Mouse (Mus musculus) splenic B cell, adult 2 months (primary cell): Measurements from ENCODE around the gene Gpr82.

Source experiments
- DNase-seq: peaks from one replicate; pipeline ENCODE4 v3.0.0-alpha.2; 2011; ENCODE audit warnings: low read depth, low spot score
- H3K27me3 ChIP-seq: 2 replicates; pipeline ENCODE4 v1.6.1; 2012; ENCODE audit warnings: mild to moderate bottlenecking, low read length, moderate library complexity, mixed read lengths; ENCODE audit not compliant: control insufficient read depth, poor library complexity, insufficient read depth, severe bottlenecking
- H3K36me3 ChIP-seq: 2 replicates; pipeline ENCODE4 v1.6.1; 2012; ENCODE audit warnings: mild to moderate bottlenecking, low read length, moderate library complexity, mixed read lengths; ENCODE audit not compliant: control insufficient read depth, poor library complexity, insufficient read depth, severe bottlenecking

Gene Gpr82

DNA sequence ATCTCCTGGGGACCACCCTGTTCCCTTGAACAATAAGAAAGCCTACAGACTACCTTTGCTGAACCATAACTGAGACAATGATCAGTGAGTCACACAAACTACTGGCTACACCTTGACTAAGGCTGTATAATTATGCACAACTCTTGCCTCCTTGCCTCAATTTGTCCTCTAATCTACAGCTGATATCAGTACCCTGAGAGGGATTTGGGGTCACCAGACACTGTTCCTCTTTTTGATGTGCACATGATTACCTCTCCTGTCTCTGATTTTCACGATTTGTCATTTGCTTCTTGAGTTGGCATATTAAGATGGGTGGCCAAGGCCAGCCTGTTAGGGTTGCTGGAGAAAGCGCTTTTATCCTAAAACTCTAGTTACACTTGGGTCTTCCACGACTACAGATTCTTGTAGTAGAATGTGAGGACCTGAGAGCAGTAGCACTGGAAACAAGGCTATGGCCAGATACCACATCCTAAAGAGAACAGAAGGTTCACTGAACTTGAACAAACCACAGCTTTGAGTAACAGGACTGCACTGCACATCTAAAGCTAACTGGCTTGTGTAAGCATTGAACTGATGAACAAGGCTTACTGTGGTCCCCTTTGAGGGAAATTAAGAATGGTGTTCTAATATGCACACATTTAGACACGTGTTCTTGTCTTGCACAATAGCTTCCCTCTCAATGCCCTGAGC, 1.8 kb upstream of the Gpr82 start:
- H3K27me3 ChIP-seq: no peaks in the 10 kb centered on the region
- DNase-seq: peak; percentile 61
- no peaks in the 10 kb centered on the region for H3K36me3 ChIP-seq

DNA sequence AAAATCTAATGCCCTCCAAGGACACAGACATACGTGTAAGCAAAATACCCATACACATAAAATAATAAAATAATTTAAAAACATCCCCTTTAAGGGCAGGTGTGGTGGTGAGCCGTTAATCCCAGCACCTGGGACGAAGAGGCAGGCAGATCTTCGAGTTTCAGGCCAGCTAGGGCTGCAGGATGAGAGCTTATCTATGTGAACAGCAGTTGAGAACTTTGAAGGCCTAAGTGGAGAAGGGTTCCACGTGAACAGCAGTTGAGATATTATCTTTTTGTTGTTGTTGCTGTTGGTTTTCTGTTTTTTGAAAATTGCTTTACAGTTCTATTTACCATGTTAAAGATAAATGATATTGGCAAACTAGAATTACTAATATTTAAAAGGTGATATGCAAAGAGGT, 7.7 kb downstream of the Gpr82 start:
- Histone ChIP-seq H3K27me3 (no peaks in the 10 kb centered on the region), H3K36me3 (no peaks in the 10 kb centered on the region)
- DNase-seq: no peak

DNA sequence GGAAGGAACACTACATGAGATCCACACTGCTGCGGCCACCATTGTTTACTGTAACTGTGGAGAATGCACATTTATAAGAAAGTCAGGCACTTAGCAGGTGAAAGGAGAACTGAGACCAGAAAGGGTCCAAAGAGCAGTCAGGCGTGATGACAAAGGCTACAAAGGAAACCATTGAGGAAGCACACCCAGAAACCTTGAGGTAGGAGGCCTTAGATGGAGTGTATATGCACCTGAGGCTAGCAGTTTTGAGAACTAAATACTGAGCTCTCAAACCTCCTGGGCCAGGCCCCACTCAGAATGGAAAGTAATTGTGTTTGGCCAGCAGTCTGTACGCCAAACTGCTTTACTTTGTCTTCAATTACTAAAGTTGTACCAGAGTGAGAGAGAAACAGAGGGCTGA, 9.2 kb downstream of the Gpr82 start:
- DNase-seq: peak; percentile 82
- no peaks in the 10 kb centered on the region for H3K36me3 ChIP-seq
- no peaks in the 10 kb centered on the region for H3K27me3 ChIP-seq

DNA sequence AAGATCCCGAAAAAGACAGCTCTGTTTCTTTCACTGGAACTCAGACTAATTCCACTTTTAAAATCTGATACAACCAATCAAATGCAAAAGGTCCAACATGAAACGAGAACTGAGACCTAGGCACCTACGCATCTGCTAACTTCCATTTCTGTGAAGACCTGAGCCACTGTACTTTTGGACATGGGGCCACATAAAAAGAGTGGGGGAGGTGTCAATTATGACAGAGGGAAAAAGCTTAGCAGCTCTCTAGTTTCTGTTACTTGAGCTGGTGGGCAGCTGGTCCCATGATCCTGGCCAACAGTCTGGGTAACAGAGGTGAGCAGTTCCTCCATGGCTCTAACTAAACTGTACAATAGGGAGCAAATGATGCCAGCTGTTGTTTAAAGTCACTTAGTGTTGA, 11.8 kb downstream of the Gpr82 start:
- peak; percentile 16 for DNase-seq
- Histone ChIP-seq H3K36me3 (no peaks in the 10 kb centered on the region), H3K27me3 (no peaks in the 10 kb centered on the region)

DNA sequence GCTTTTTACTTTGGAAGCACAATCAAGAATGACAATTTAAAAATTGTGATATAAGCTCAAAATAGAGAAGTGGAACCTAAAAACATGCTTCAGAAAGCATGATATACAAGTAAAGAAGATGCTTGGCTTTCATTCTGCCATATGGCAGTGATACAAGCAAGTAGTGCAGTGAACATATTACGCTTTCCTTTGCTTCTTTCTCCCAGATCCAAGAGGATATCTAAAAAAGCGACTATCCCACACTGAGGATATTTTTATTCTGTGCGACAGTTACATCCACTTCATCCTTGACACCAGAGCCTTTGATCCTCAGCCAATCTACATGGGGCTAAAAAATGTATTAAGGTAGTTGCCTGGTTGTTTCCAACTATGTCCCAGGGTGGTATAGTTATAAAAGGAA, 20.6 kb downstream of the Gpr82 start:
- Histone ChIP-seq H3K27me3 (no peaks in the 10 kb centered on the region), H3K36me3 (no peaks in the 10 kb centered on the region)
- DNase-seq: no peak

DNA sequence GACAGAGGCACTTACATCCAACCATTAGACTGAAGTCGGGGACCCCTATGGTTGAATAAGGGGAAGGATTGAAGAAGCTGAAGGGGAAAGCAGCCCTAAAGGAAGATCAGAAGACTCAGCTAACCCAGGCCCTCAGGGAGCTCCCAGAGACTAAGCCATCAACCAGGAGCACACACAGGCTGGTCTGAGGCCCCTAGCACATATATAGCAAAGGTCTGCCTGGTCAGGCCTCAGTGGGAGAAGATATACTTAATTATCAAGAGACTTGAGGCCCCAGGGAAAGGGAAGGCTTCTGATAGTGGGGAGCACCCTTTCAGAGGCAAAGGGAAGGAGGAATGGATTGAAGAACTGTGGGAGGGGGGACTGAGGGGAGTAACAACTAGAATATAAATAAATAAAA, 25.4 kb downstream of the Gpr82 start:
- Histone ChIP-seq H3K36me3 (no peaks in the 10 kb centered on the region), H3K27me3 (no peaks in the 10 kb centered on the region)
- DNase-seq: no peak

DNA sequence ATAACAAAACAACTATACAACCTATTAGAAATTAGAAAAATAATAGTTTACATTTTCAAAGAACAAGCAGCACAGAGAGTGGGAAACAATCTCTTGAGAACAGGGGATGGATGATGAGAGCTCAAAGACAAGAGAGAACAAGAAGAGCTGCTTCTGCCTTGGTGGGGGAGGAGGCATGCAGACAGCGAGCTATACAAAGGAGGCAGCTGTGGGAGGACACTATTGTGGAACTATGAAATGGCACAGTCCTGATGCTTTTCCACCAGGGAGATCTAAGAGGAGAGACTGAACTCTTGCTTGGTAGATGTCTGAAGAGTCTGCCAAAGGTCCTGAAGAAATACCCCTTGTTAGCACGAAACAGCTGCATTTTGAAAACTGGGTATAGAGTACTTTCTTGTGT, 27.2 kb downstream of the Gpr82 start:
- Histone ChIP-seq H3K36me3 (no peaks in the 10 kb centered on the region), H3K27me3 (no peaks in the 10 kb centered on the region)
- no peak for DNase-seq

DNA sequence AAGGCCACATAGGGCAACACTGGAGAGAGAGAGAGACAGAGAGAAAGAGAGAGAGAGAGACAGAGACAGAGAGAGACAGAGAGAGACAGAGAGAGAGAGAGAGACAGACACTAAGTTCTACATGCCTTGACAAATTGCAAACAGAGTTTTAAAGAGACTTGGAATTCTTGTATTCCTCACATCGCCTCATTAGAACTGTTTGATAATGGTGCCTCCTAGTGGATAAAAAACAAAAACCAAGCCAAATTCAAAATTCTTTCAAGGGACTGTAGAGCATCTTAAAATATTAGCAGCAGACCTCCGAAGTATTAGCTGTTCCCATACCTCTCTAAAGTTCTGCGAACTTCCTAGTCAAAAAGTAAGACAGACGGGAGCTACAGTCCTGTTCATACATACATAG, 30.7 kb downstream of the Gpr82 start:
- H3K36me3 ChIP-seq: no peaks in the 10 kb centered on the region
- peak; percentile 39 for DNase-seq
- H3K27me3 ChIP-seq: no peaks in the 10 kb centered on the region

DNA sequence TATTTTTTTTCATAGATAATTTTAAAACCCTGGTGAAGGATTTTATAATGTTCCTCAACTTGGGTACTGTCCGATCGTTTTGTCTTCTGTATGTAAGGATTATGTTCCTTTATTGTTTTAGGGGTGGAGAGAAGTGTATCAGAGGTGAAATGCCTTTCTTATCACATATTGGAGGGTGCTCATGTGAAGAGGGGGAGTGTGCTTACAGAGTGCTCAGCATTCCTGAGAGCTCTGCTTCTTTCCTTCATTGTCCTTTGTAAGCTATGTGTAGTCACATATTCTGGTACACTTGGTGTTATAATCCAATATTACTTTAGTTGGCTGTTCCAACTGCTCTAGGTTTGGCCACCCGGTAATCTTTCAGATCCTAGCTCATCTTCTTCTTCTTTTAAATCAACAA, 39.5 kb downstream of the Gpr82 start:
- Histone ChIP-seq H3K36me3 (no peaks in the 10 kb centered on the region), H3K27me3 (no peaks in the 10 kb centered on the region)
- no peak for DNase-seq

DNA sequence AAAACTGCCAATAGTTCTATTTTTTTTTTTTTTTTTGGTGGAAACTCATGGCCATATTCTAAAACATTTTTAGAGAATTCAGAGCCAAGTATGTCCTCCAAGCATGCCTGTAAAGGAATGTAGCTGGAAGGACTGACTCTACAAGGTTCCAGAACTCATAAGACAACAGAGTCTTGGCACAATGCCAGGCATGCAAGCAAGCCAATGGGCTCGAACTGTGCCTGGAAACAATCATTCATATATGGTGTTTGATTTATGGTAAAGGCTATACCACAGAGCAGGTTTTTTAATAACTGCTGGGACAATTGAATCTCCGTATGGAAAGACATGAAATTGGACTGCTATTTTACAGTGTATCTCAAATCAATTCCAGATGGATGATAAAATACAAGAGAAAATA, 43.9 kb downstream of the Gpr82 start:
- Histone ChIP-seq H3K36me3 (no peaks in the 10 kb centered on the region), H3K27me3 (no peaks in the 10 kb centered on the region)
- no peak for DNase-seq

DNA sequence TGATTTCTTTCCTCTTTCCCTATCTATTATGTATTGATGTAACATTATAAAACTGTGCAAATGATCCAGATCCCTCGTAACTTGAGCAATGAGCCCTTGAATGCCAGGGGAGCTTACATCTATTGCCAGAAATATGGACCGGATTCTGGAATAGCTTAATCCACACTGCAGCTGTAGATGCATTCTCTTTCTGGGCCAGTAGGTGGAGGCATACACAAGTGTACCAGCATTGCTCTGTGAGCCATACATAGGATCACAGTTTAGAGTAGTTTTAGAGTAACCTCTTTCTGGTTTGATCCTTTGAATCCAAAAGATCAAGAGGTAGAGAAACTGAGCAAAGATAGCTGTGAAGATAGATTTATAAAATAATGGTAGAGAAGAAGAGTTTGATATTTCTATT, 49.0 kb downstream of the Gpr82 start:
- H3K36me3 ChIP-seq: no peaks in the 10 kb centered on the region
- peak; percentile 60 for DNase-seq

More for the DNA sequence above, 49.0 kb downstream of the Gpr82 start:
- no peaks in the 10 kb centered on the region for H3K27me3 ChIP-seq
